Mouse (Mus musculus): ENCODE results near the gene Trim39. TPM values are rescaled to one million over a fixed set of nuclear protein-coding genes. Genes with fewer than 3 reads are reported as not detected.
A peak's percentile ranks its signal among the peaks of the same experiment; 100 is the strongest.

Gene Trim39
- polyA plus RNA-seq, 1 experiment from 2014 or later: 16.7 TPM

DNA sequence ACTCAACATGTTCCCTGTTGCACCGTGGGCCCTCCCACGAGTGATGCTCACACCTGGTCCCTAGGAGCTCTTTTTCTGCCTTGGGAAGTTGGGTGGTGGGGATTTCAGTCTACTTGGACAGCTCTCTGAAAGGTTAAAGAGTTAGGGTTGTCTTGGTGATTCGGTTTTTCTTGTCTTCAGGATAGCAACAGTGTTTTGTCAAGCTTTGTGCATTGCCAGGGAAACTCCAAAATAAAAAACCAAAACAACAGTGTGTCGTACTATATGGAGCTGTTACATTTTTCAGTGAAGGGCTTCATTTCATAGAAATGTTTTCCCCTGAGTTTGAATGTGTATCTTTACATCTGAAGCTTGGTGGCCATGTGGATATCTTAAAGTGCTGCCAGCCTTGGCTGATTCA, 2.7 kb upstream of the Trim39 start:
- Histone ChIP-seq H3K27me3 (ENCODE audit: control insufficient read depth, insufficient read depth, low read length) (no peaks in the 10 kb centered on the region), H3K4me3 (ENCODE audit: low read length) (no peak overlapping the region), H3K4me1 (ENCODE audit: control insufficient read depth, insufficient read depth, low read length) (peaks cover 18% of the 10 kb centered on the region; the same call in 1 of the 2 replicates), H3K4me2 (replicated peaks; ENCODE audit: low read depth, low read length) (no peak overlapping the region), H3K36me3 (ENCODE audit: control insufficient read depth, insufficient read depth, low read length) (peaks cover 18% of the 10 kb centered on the region; the same call in 1 of the 2 replicates), H3K9me3 (ENCODE audit: control insufficient read depth, low read length) (no peaks in the 10 kb centered on the region), H3K9ac (ENCODE audit: low read depth, low read length) (no peak overlapping the region), H3K27ac (ENCODE audit: low read depth, low read length) (no peak overlapping the region)
- 93% methylated on average over 4 of the region's 4 CpGs for WGBS
- no peak for ATAC-seq (ENCODE audit: low FRiP score, low TSS enrichment)

DNA sequence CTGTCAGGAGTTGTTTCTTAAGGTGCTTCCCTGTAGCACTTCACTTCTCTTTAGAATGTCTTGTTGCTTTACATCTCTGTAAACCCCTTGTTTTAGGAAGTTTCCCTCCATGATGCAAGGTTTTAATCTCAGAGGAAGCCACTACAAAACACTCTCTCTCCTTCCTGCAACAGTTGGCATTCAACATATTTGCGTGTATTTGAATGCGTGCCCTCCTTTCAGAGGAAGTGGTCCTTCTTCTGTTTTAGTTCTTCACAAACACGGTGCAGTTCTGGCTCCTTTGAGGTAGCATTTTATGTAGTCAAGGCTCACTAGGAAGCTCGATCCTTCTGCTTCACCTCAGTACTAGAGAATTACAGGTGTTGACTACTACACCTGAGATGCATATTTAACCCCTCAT, 1.7 kb upstream of the Trim39 start:
- Histone ChIP-seq H3K4me3 (ENCODE audit: low read length) (no peak overlapping the region), H3K9me3 (ENCODE audit: control insufficient read depth, low read length) (no peaks in the 10 kb centered on the region), H3K36me3 (ENCODE audit: control insufficient read depth, insufficient read depth, low read length) (peaks cover 18% of the 10 kb centered on the region; the same call in 1 of the 2 replicates), H3K4me2 (replicated peaks; ENCODE audit: low read depth, low read length) (no peak overlapping the region), H3K9ac (ENCODE audit: low read depth, low read length) (no peak overlapping the region), H3K27me3 (ENCODE audit: control insufficient read depth, insufficient read depth, low read length) (no peaks in the 10 kb centered on the region), H3K4me1 (ENCODE audit: control insufficient read depth, insufficient read depth, low read length) (peaks cover 18% of the 10 kb centered on the region; the same call in 1 of the 2 replicates), H3K27ac (ENCODE audit: low read depth, low read length) (no peak overlapping the region)
- ATAC-seq (ENCODE audit: low FRiP score, low TSS enrichment): no peak
- WGBS: 93% methylated on average over 4 of the region's 4 CpGs

DNA sequence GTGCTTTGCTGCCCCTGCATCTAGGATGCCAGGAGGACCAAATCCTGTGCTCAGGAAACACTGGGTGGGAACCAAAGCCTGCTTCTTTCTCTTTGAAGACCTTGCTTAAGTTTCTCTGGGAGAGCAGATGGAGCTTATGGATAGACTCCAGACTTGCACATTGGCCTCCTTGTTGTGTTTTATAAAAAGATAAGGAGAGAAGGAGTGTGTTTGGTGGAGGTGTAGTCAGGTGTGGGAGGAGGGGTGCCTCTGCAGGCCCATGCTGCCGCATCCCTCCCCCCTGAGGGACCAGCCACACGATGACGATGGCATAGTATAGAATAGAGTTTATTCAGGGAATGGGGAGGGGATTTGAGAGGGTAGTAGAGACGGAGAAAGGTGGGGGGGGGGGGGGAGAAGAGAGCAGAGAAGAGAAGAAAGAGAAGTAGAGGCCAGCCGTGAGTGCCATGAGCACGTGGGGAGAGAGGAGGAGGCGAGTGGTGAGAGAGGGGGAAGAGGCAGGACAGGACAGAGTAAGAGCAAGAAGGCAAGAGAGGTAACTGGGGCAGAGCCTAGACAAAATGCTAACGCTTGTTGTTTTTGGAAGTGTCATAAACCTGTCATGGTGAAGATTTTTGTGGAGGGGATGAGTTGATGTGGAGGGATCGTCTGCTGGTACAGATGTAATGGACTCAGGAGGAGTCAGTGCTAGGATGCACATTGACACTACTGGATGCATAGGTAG, 758 bp upstream of the Trim39 start:
- Histone ChIP-seq H3K9ac (ENCODE audit: low read depth, low read length) (peak overlapping the region; percentile 96; the same call in 1 of the 2 replicates), H3K4me2 (replicated peaks; ENCODE audit: low read depth, low read length) (peak overlapping the region; percentile 84), H3K27me3 (ENCODE audit: control insufficient read depth, insufficient read depth, low read length) (no peaks in the 10 kb centered on the region), H3K9me3 (ENCODE audit: control insufficient read depth, low read length) (no peaks in the 10 kb centered on the region), H3K27ac (ENCODE audit: low read depth, low read length) (no peak overlapping the region), H3K4me3 (ENCODE audit: low read length) (peak overlapping the region; percentile 96), H3K36me3 (ENCODE audit: control insufficient read depth, insufficient read depth, low read length) (peaks cover 18% of the 10 kb centered on the region), H3K4me1 (ENCODE audit: control insufficient read depth, insufficient read depth, low read length) (peaks cover 18% of the 10 kb centered on the region; the same call in 1 of the 2 replicates)
- WGBS: 78% methylated on average over 9 of the region's 9 CpGs
- ATAC-seq (ENCODE audit: low FRiP score, low TSS enrichment): no peak

DNA sequence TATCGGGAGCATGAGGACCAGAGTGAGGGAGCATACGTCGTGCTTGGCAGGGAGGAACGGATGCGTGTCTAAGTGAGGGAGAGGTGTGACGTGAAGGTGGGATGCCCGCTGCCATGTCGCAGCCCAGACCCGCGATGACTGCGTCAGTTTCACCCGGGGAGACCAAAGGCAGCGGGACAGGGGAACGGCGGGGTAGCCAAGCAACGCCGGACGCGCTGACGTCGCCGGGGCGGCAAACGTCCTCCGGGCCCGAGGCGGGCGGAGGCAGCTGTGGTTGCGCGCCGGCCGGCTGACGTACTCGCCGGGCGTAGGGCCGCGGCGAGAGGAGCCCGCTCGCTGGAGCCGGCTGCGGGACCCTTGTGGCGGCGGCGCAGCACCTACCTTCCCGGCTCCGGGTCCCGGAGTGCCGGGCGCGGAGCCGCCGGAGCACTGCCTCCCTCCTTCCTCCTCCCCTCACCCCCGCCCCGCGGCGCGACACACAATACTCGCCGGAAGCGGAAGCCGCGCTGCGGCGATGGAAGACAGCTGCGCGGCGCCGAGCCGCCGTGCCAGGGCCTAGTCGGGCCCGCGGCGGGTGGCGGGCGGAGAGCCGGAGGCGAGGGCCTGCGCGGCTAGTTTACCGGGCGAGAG, 976 bp downstream of the Trim39 start:
- no peaks in the 10 kb centered on the region for H3K27me3 ChIP-seq (ENCODE audit: control insufficient read depth, insufficient read depth, low read length)
- H3K27ac ChIP-seq (ENCODE audit: low read depth, low read length): peak overlapping the region; percentile 86
- peak overlapping the region; percentile 96 for H3K4me3 ChIP-seq (ENCODE audit: low read length)
- H3K9ac ChIP-seq (ENCODE audit: low read depth, low read length): peak overlapping the region; percentile 96
- H3K9me3 ChIP-seq (ENCODE audit: control insufficient read depth, low read length): no peaks in the 10 kb centered on the region
- under 1% methylated on average over 58 of the region's 84 CpGs for WGBS
- peak; percentile 92 for ATAC-seq (ENCODE audit: low FRiP score, low TSS enrichment)
- H3K4me2 ChIP-seq (replicated peaks; ENCODE audit: low read depth, low read length): peak overlapping the region; percentile 84
- peaks cover 30% of the 10 kb centered on the region for H3K36me3 ChIP-seq (ENCODE audit: control insufficient read depth, insufficient read depth, low read length)
- peaks cover 18% of the 10 kb centered on the region; the same call in 1 of the 2 replicates for H3K4me1 ChIP-seq (ENCODE audit: control insufficient read depth, insufficient read depth, low read length)

DNA sequence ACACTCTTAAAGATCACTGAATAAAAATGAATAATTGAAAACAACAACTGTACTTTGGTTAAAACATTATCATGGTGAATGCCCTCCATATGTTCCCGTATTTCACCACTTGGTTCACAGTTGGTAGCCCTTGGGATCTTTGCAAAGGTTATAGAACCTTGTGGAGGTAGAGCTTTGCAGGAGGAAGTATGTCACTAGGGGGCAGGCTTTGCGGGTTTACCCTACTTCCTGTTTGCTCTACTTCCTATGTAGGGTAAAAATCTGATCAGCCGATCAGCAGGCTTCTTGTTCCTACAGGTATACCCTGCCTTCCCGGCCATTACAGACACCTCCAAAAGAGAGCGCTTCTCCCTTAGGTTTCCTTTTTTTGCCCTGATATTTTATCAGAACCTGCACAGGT, 6.2 kb downstream of the Trim39 start:
- Histone ChIP-seq H3K36me3 (ENCODE audit: control insufficient read depth, insufficient read depth, low read length) (peaks cover 72% of the 10 kb centered on the region), H3K4me1 (ENCODE audit: control insufficient read depth, insufficient read depth, low read length) (peaks cover 6% of the 10 kb centered on the region; the same call in 1 of the 2 replicates)

DNA sequence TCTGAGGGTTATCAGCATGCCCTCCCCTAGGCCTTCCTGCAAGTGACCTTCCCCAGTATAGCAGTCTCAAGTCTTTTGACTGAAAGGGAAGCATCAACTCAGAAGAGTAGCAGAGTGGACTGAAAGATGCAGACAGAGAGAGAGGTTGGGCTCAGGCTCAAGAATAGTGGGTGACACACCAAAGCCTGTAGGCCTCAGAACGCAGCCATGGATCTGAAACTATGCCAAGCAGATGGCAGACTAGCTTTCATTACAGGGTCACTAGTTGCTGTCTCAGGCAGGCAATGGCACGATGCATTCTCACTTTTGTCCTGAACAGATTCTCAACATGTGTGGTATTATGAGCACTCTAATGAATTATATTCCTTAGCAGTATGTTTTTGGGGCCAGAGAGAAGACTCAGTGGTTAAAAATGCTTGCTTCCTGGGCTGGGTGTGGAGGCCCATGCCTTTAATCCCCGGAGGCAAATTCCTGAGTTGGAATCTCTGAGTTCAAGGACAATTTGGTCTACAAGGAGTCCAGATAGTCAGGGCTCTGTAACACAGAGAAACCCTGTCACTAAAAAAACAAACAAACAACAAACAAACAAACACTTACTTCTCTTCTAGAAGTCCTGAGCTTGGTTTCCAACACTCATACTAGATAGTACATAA, 7.6 kb downstream of the Trim39 start:
- 88% methylated on average over 3 of the region's 3 CpGs for WGBS
- Histone ChIP-seq H3K9me3 (ENCODE audit: control insufficient read depth, low read length) (no peaks in the 10 kb centered on the region), H3K4me3 (ENCODE audit: low read length) (no peak overlapping the region), H3K27ac (ENCODE audit: low read depth, low read length) (no peak overlapping the region), H3K27me3 (ENCODE audit: control insufficient read depth, insufficient read depth, low read length) (no peaks in the 10 kb centered on the region), H3K36me3 (ENCODE audit: control insufficient read depth, insufficient read depth, low read length) (peaks cover 83% of the 10 kb centered on the region), H3K4me1 (ENCODE audit: control insufficient read depth, insufficient read depth, low read length) (no peaks in the 10 kb centered on the region), H3K9ac (ENCODE audit: low read depth, low read length) (no peak overlapping the region), H3K4me2 (replicated peaks; ENCODE audit: low read depth, low read length) (no peak overlapping the region)
- no peak for ATAC-seq (ENCODE audit: low FRiP score, low TSS enrichment)

More for the DNA sequence above, 6.2 kb downstream of the Trim39 start:
- no peak overlapping the region for H3K4me2 ChIP-seq (replicated peaks; ENCODE audit: low read depth, low read length)
- H3K4me3 ChIP-seq (ENCODE audit: low read length): no peak overlapping the region
- H3K9me3 ChIP-seq (ENCODE audit: control insufficient read depth, low read length): no peaks in the 10 kb centered on the region
- 76% methylated on average over 5 of the region's 5 CpGs for WGBS
- H3K27me3 ChIP-seq (ENCODE audit: control insufficient read depth, insufficient read depth, low read length): no peaks in the 10 kb centered on the region
- ATAC-seq (ENCODE audit: low FRiP score, low TSS enrichment): no peak
- no peak overlapping the region for H3K27ac ChIP-seq (ENCODE audit: low read depth, low read length)
- no peak overlapping the region for H3K9ac ChIP-seq (ENCODE audit: low read depth, low read length)

DNA sequence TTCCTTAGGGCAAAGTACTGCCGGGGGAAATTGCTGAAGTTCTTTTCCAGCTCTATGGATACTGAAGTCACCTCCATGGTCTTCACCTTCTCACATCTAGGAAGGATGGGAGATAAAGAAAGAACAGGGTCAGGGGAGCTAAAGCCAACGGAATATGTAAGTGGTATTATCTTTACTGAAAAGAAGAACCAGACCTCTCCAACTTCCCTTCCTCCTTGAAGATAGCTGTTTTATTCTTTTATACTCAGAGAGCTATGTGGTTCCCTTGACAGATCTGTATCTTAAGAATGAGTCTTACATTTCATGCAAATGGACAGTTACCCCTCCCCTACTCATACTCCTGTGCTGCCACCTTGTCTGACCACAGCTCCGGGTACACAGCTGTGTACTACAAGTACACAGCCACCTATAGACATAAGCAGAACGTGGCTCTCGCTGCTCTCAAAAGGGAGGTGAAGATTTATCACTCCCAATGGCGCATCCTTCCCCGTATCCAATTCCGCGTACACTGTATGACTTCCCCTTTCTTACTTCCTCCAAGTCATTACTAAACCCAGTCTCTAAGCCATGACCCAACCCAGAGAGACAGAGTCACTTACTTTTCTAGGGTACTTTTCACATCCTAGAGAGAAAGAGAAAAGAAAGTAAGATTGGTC, 10.4 kb downstream of the Trim39 start:
- H3K27me3 ChIP-seq (ENCODE audit: control insufficient read depth, insufficient read depth, low read length): no peaks in the 10 kb centered on the region
- H3K9me3 ChIP-seq (ENCODE audit: control insufficient read depth, low read length): no peaks in the 10 kb centered on the region
- WGBS: 90% methylated on average over 9 of the region's 9 CpGs
- peaks cover 67% of the 10 kb centered on the region for H3K36me3 ChIP-seq (ENCODE audit: control insufficient read depth, insufficient read depth, low read length)
- ATAC-seq (ENCODE audit: low FRiP score, low TSS enrichment): no peak
- no peak overlapping the region for H3K9ac ChIP-seq (ENCODE audit: low read depth, low read length)
- peaks cover 4% of the 10 kb centered on the region; the same call in 1 of the 2 replicates for H3K4me1 ChIP-seq (ENCODE audit: control insufficient read depth, insufficient read depth, low read length)
- H3K4me2 ChIP-seq (replicated peaks; ENCODE audit: low read depth, low read length): no peak overlapping the region
- no peak overlapping the region for H3K27ac ChIP-seq (ENCODE audit: low read depth, low read length)
- no peak overlapping the region for H3K4me3 ChIP-seq (ENCODE audit: low read length)

DNA sequence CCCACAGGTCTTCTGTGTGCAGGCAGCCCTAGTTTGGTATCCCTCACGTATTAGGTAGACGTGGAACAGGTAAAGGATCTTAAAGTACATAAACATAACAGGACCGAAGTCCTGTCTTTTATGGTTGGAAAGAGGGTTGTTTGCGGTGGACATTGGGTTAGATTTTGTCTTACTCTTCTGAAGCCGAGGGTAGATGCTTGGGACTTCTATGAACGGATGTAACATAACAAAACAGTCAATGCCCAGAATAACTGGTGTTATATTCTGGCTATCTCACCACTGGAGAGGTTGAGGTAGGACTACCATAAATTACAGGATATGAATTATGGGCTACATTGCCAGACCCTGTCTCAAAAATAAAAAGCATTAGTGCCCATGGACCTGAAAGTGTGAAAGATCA, 14.1 kb downstream of the Trim39 start, which contains the start of gene Rpp21:
Gene Rpp21, minus strand, starts transcription at position 101 of the 400 bp plus-strand sequence.
- Histone ChIP-seq H3K9me3 (ENCODE audit: control insufficient read depth, low read length) (no peaks in the 10 kb centered on the region), H3K27ac (ENCODE audit: low read depth, low read length) (peak within 1 kb of the TSS; percentile 74), H3K9ac (ENCODE audit: low read depth, low read length) (peak within 1 kb of the TSS; percentile 79), H3K36me3 (ENCODE audit: control insufficient read depth, insufficient read depth, low read length) (peaks cover 32% of the 10 kb centered on the region), H3K4me2 (replicated peaks; ENCODE audit: low read depth, low read length) (peak within 1 kb of the TSS; percentile 44), H3K27me3 (ENCODE audit: control insufficient read depth, insufficient read depth, low read length) (no peaks in the 10 kb centered on the region), H3K4me1 (ENCODE audit: control insufficient read depth, insufficient read depth, low read length) (peaks cover 4% of the 10 kb centered on the region; the same call in 1 of the 2 replicates), H3K4me3 (ENCODE audit: low read length) (peak within 1 kb of the TSS; percentile 83)
- peak; percentile 13; the same call in 1 of the 2 replicates for ATAC-seq (ENCODE audit: low FRiP score, low TSS enrichment)
- WGBS: 48% methylated on average over 6 of the region's 6 CpGs

Data from kidney, embryonic 14.5 days (tissue).